9 mouse cellular contexts compared by ENCODE assay signal in the genomic region with DNA sequence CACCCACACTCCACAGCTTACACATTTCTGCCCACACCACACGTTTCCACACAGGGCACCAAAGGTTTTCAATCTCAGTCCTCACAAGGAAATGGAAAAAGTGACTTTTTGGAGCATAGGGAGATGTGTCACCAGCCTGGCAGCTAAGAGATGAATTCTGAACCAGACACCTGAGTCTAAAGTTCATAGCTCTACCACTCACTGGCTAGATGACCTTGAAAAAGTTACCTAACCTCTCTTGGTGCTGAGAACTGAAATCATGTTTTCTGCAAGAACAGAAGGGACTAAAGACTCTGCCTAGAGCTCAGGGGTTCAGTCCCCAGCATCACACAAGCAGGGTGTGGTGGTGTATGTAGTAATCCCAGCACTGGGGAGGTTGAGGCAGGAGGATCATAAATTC.
"Had no signal": no experiment of that assay in that cellular context is flagged by ENCODE, and none has a peak within 500 bp of the region (broad histone marks: within the 10 kb centered on the region; RNA-seq: fewer than 3 reads in every experiment).

No protein-coding gene starts in this region.

- H3K4me3 ChIP-seq: lung, embryonic 15.5 days; megakaryocyte, embryonic 14.5 days; midbrain, embryonic 12.5 days; neural tube, embryonic 12.5 days; stomach, embryonic 15.5 days had no signal

- H3K4me2 ChIP-seq: lung, embryonic 15.5 days; midbrain, embryonic 12.5 days; neural tube, embryonic 12.5 days; stomach, embryonic 15.5 days had no signal

- ATAC-seq: lung, postnatal 0 days had no signal

- H3K27me3 ChIP-seq: lung, embryonic 15.5 days; midbrain, embryonic 12.5 days; neural tube, embryonic 12.5 days; stomach, embryonic 15.5 days had no signal

- H3K9me3 ChIP-seq: lung, embryonic 15.5 days; megakaryocyte, embryonic 14.5 days; midbrain, embryonic 12.5 days; neural tube, embryonic 12.5 days; stomach, embryonic 15.5 days had no signal

- DNase-seq: midbrain, embryonic 14.5 days had no signal

- H3K4me1 ChIP-seq: midbrain, embryonic 12.5 days had no signal

- H3K9ac ChIP-seq: lung, embryonic 15.5 days; midbrain, embryonic 12.5 days; neural tube, embryonic 12.5 days; stomach, embryonic 15.5 days had no signal

- H3K36me3 ChIP-seq: lung, embryonic 15.5 days; midbrain, embryonic 12.5 days; neural tube, embryonic 12.5 days; stomach, embryonic 15.5 days had no signal

- H3K27ac ChIP-seq: lung, embryonic 15.5 days; macrophage; midbrain, embryonic 12.5 days; neural tube, embryonic 12.5 days; stomach, embryonic 15.5 days; stomach, postnatal 0 days had no signal
